Mouse (Mus musculus) lung, embryonic 15.5 days (tissue): ENCODE data around the gene Spata6. TPM values are rescaled to one million over a fixed set of nuclear protein-coding genes. Genes with fewer than 3 reads are reported as not detected.

Source experiments
- ATAC-seq: fragments of 200-750 bp; cut with Nextera tagmentation; 2 replicates; pipeline ENCODE4 v1.8.0; 2017; ENCODE audit warnings: moderate number of reproducible peaks, borderline replicate concordance; ENCODE audit not compliant: low FRiP score, low TSS enrichment; ENCODE audit errors: extremely low read depth
- H3K27ac ChIP-seq: fragments of 300-500 bp; sonication (generic); 2 replicates; pipeline ENCODE4 v1.5.1; 2015; ENCODE audit warnings: moderate library complexity, mild to moderate bottlenecking, inconsistent platforms
- H3K27me3 ChIP-seq: fragments of 300-500 bp; sonication (generic); 2 replicates; pipeline ENCODE4 v1.6.1; 2015; ENCODE audit warnings: inconsistent platforms
- H3K36me3 ChIP-seq: fragments of 300-500 bp; sonication (generic); 2 replicates; pipeline ENCODE4 v1.6.1; 2015; ENCODE audit warnings: inconsistent platforms
- H3K4me1 ChIP-seq: fragments of 300-500 bp; sonication (generic); 2 replicates; pipeline ENCODE4 v1.6.1; 2015; ENCODE audit warnings: inconsistent platforms
- H3K4me2 ChIP-seq: fragments of 300-500 bp; sonication (generic); 2 replicates; pipeline ENCODE4 v1.6.1; 2015; ENCODE audit warnings: inconsistent platforms, mild to moderate bottlenecking, moderate library complexity
- H3K4me3 ChIP-seq: fragments of 300-500 bp; sonication (generic); 2 replicates; pipeline ENCODE4 v1.5.1; 2015; ENCODE audit warnings: mild to moderate bottlenecking, inconsistent platforms
- H3K9ac ChIP-seq: fragments of 300-500 bp; sonication (generic); 2 replicates; pipeline ENCODE4 v1.6.1; 2015; ENCODE audit warnings: inconsistent platforms
- H3K9me3 ChIP-seq: fragments of 300-500 bp; sonication (generic); 2 replicates; pipeline ENCODE4 v1.6.1; 2016; ENCODE audit warnings: inconsistent platforms
- WGBS: fragments of 180-500 bp; shearing (Covaris S2); methylation state at CpG from one replicate; pipeline ENCODE4 v1.1.7; 2015; 5-methylcytosine and 5-hydroxymethylcytosine counted together
- polyA plus RNA-seq: library from polyadenylated mRNA; unstranded; fragments of >200 nt; fragmentation: Nextera tagmentation; extraction: Ambion mirVana; gene quantifications from 2 replicates; pipeline ENCODE4 v1.2.1, GENCODE M21; 2015

The Spata6 gene
- polyA plus RNA-seq = 34.8 and 35.6 TPM in 2 replicates

GRCm38 (mm10) chr4:111719776-111720661 is at the start of gene Spata6:
Gene Spata6 (plus strand): TSS chr4:111719984.
- peak within 1 kb of the TSS; percentile 84 for H3K27ac ChIP-seq
- H3K9me3 ChIP-seq = no peaks in the 10 kb centered on the region
- H3K9ac ChIP-seq = peak within 1 kb of the TSS; percentile 63
- H3K36me3 ChIP-seq = 0 out of 2 replicates have a peak, but pooled peaks cover 5% of the 10 kb centered on the region
- peaks cover 8% of the 10 kb centered on the region; the same call in 1 of the 2 replicates for H3K4me1 ChIP-seq
- ATAC-seq = peak; percentile 98
- peak within 1 kb of the TSS; percentile 50 for H3K4me2 ChIP-seq
- WGBS = under 1% methylated on average over 50 of the region's 50 CpGs
- no peaks in the 10 kb centered on the region for H3K27me3 ChIP-seq
- H3K4me3 ChIP-seq = peak within 1 kb of the TSS; percentile 73

- Histone ChIP-seq H3K9ac (no peak overlapping the region), H3K27me3 (no peaks in the 10 kb centered on the region), H3K9me3 (no peaks in the 10 kb centered on the region), H3K4me3 (no peak overlapping the region), H3K4me1 (peaks cover 21% of the 10 kb centered on the region), H3K36me3 (no peaks in the 10 kb centered on the region), H3K4me2 (peak overlapping the region; percentile 22; the same call in 1 of the 2 replicates), H3K27ac (peak overlapping the region; percentile 66)
- ATAC-seq = peak; percentile 74
- WGBS = 19% methylated on average over 12 of the region's 12 CpGs
Measured at GRCm38 (mm10) chr4:111670566-111671421, 49.0 kb upstream of the Spata6 start.

- no peak for ATAC-seq
- no peaks in the 10 kb centered on the region for H3K27me3 ChIP-seq
- H3K9ac ChIP-seq = no peak overlapping the region
- H3K27ac ChIP-seq = peak overlapping the region; percentile 66
- H3K4me3 ChIP-seq = no peak overlapping the region
- peaks cover 21% of the 10 kb centered on the region for H3K4me1 ChIP-seq
- 27% methylated on average over 4 of the region's 4 CpGs for WGBS
- no peaks in the 10 kb centered on the region for H3K9me3 ChIP-seq
- H3K36me3 ChIP-seq = no peaks in the 10 kb centered on the region
- peak overlapping the region; percentile 22; the same call in 1 of the 2 replicates for H3K4me2 ChIP-seq
Measured at GRCm38 (mm10) chr4:111671440-111671839, 48.3 kb upstream of the Spata6 start.

GRCm38 (mm10) chr4:111673904-111674303 is 45.9 kb upstream of the Spata6 start:
- Histone ChIP-seq H3K27ac (no peak overlapping the region), H3K9me3 (no peaks in the 10 kb centered on the region), H3K4me1 (peaks cover 21% of the 10 kb centered on the region), H3K27me3 (no peaks in the 10 kb centered on the region), H3K36me3 (no peaks in the 10 kb centered on the region), H3K9ac (no peak overlapping the region), H3K4me2 (no peak overlapping the region), H3K4me3 (no peak overlapping the region)
- no peak for ATAC-seq

DNA sequence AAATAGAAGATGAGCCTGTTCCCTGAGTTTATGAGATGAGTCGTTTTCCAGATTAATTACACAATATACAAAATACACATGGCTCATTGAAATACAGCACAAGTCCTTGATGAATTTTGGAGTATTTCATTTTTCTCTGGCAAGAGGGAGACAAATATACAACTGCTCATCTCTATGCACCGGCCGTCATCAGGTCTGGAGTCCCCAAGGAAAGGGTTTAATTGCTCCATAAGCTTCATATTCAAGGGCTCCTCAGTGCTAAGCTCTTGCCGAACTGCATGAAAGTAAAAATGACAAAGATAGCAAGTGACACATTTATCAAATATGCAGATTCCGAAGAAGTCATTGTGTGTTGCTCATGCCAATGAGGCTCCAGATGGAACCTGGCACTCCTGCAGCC is 37.9 kb upstream of the Spata6 start:
- no peak overlapping the region for H3K9ac ChIP-seq
- no peaks in the 10 kb centered on the region for H3K36me3 ChIP-seq
- H3K4me3 ChIP-seq = no peak overlapping the region
- no peak overlapping the region for H3K27ac ChIP-seq
- WGBS = 89% methylated on average over 5 of the region's 5 CpGs
- no peak overlapping the region for H3K4me2 ChIP-seq
- no peak for ATAC-seq
- no peaks in the 10 kb centered on the region for H3K27me3 ChIP-seq
- H3K9me3 ChIP-seq = no peaks in the 10 kb centered on the region
- H3K4me1 ChIP-seq = 0 out of 2 replicates have a peak, but pooled peaks cover 4% of the 10 kb centered on the region

- 67% methylated on average over 3 of the region's 3 CpGs for WGBS
- no peak overlapping the region for H3K9ac ChIP-seq
- H3K27me3 ChIP-seq = no peaks in the 10 kb centered on the region
- no peak for ATAC-seq
- H3K4me2 ChIP-seq = no peak overlapping the region
- H3K4me1 ChIP-seq = peaks cover 9% of the 10 kb centered on the region; the same call in 1 of the 2 replicates
- H3K36me3 ChIP-seq = no peaks in the 10 kb centered on the region
- no peak overlapping the region for H3K27ac ChIP-seq
- H3K9me3 ChIP-seq = no peaks in the 10 kb centered on the region
- H3K4me3 ChIP-seq = no peak overlapping the region
Measured at GRCm38 (mm10) chr4:111682793-111683192, 37.0 kb upstream of the Spata6 start.

GRCm38 (mm10) chr4:111683843-111684242 is 35.9 kb upstream of the Spata6 start:
- H3K9ac ChIP-seq = no peak overlapping the region
- peaks cover 9% of the 10 kb centered on the region; the same call in 1 of the 2 replicates for H3K4me1 ChIP-seq
- no peaks in the 10 kb centered on the region for H3K27me3 ChIP-seq
- no peaks in the 10 kb centered on the region for H3K36me3 ChIP-seq
- no peak overlapping the region for H3K4me3 ChIP-seq
- H3K4me2 ChIP-seq = no peak overlapping the region
- no peaks in the 10 kb centered on the region for H3K9me3 ChIP-seq
- WGBS = 47% methylated on average over 5 of the region's 5 CpGs
- H3K27ac ChIP-seq = no peak overlapping the region
- no peak for ATAC-seq

- WGBS = 81% methylated on average over 2 of the region's 2 CpGs
- Histone ChIP-seq H3K9me3 (no peaks in the 10 kb centered on the region), H3K27ac (no peak overlapping the region), H3K9ac (no peak overlapping the region), H3K36me3 (no peaks in the 10 kb centered on the region), H3K4me2 (no peak overlapping the region), H3K4me1 (peaks cover 13% of the 10 kb centered on the region), H3K4me3 (no peak overlapping the region), H3K27me3 (no peaks in the 10 kb centered on the region)
- ATAC-seq = no peak
Measured at GRCm38 (mm10) chr4:111685951-111686350, 33.8 kb upstream of the Spata6 start.

DNA sequence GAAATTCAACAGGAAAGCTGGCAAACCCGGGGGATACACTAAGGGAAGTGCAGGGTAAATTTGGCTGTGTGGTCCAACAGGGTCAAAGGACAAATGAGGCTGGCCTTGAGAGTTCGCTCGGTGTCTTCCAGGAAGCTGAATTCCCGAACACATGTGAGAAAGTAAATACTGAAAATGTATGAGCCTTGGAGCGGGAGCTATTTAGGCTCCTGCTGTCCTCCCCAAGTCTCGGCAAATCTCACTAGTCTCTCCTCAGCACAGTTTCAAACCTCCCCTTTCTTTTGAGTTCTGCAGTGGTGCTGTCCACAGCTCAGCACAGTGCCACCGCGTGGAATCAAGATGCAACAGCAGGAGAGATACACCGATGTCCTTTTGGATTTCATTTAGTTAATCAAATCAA is 32.8 kb upstream of the Spata6 start:
- 4% methylated on average over 9 of the region's 9 CpGs for WGBS

GRCm38 (mm10) chr4:111687613-111688012 is 32.2 kb upstream of the Spata6 start:
- Histone ChIP-seq H3K4me3 (peak overlapping the region; percentile 12; the same call in 1 of the 2 replicates), H3K9ac (no peak overlapping the region), H3K36me3 (no peaks in the 10 kb centered on the region), H3K4me1 (peaks cover 20% of the 10 kb centered on the region), H3K27ac (no peak overlapping the region), H3K27me3 (no peaks in the 10 kb centered on the region), H3K4me2 (peak overlapping the region; percentile 45), H3K9me3 (no peaks in the 10 kb centered on the region)
- ATAC-seq = peak; percentile 69; the same call in 1 of the 2 replicates
- WGBS = 10% methylated on average over 6 of the region's 6 CpGs

More for the DNA sequence above, 32.8 kb upstream of the Spata6 start:
- no peak overlapping the region for H3K9ac ChIP-seq
- peaks cover 20% of the 10 kb centered on the region for H3K4me1 ChIP-seq
- peak overlapping the region; percentile 45 for H3K4me2 ChIP-seq
- H3K27me3 ChIP-seq = no peaks in the 10 kb centered on the region
- no peaks in the 10 kb centered on the region for H3K36me3 ChIP-seq
- no peaks in the 10 kb centered on the region for H3K9me3 ChIP-seq
- H3K27ac ChIP-seq = no peak overlapping the region
- peak; percentile 83; the same call in 1 of the 2 replicates for ATAC-seq
- H3K4me3 ChIP-seq = peak overlapping the region; percentile 21; the same call in 1 of the 2 replicates

GRCm38 (mm10) chr4:111691057-111691543 is 28.7 kb upstream of the Spata6 start:
- no peak overlapping the region for H3K4me3 ChIP-seq
- H3K4me2 ChIP-seq = no peak overlapping the region
- no peak overlapping the region for H3K9ac ChIP-seq
- no peak for ATAC-seq
- no peaks in the 10 kb centered on the region for H3K36me3 ChIP-seq
- WGBS = 41% methylated on average over 5 of the region's 5 CpGs
- no peaks in the 10 kb centered on the region for H3K27me3 ChIP-seq
- H3K27ac ChIP-seq = 0 out of 2 replicates have a peak overlapping the region, but pooled peaks have one; percentile 3
- no peaks in the 10 kb centered on the region for H3K9me3 ChIP-seq
- H3K4me1 ChIP-seq = peaks cover 20% of the 10 kb centered on the region
